Mouse (Mus musculus) heart, embryonic 10.5 days (tissue): Measurements from ENCODE around the gene Pcmt1. TPM values are rescaled to one million over a fixed set of nuclear protein-coding genes. Genes with fewer than 3 reads are reported as not detected.
A peak's percentile ranks its signal among the peaks of the same experiment; 100 is the strongest.

Source experiments
- DNase-seq: peaks from one replicate; pipeline ENCODE4 v3.0.0-alpha.2; 2017; ENCODE audit warnings: low spot score
- H3K27ac ChIP-seq: fragments of 300-500 bp; sonication (generic); 2 replicates; pipeline ENCODE4 v1.5.1; 2016; ENCODE audit warnings: mild to moderate bottlenecking
- H3K27me3 ChIP-seq: fragments of 300-500 bp; sonication (generic); 2 replicates; pipeline ENCODE4 v1.6.1; 2016; ENCODE audit warnings: mild to moderate bottlenecking; ENCODE audit not compliant: poor library complexity, insufficient read depth, severe bottlenecking
- H3K36me3 ChIP-seq: fragments of 300-500 bp; sonication (generic); 2 replicates; pipeline ENCODE4 v1.6.1; 2016; ENCODE audit warnings: mild to moderate bottlenecking, moderate library complexity
- H3K4me1 ChIP-seq: fragments of 300-500 bp; sonication (generic); 2 replicates; pipeline ENCODE4 v1.6.1; 2016; ENCODE audit warnings: mild to moderate bottlenecking
- H3K4me3 ChIP-seq: fragments of 300-500 bp; sonication (generic); 2 replicates; pipeline ENCODE4 v1.5.1; 2016; ENCODE audit warnings: mild to moderate bottlenecking, moderate library complexity
- H3K9me3 ChIP-seq: fragments of 300-500 bp; sonication (generic); 2 replicates; pipeline ENCODE4 v1.6.1; 2016; ENCODE audit warnings: mild to moderate bottlenecking, moderate library complexity
- WGBS: fragments of 180-500 bp; shearing (Covaris S2); methylation state at CpG from one replicate; pipeline ENCODE4 v1.1.7; 2016; 5-methylcytosine and 5-hydroxymethylcytosine counted together
- polyA plus RNA-seq: library from polyadenylated mRNA; unstranded; fragments of >200 nt; fragmentation: Nextera tagmentation; extraction: Ambion mirVana; gene quantifications from 2 replicates; pipeline ENCODE4 v1.2.1, GENCODE M21; 2016

Gene Pcmt1
- polyA plus RNA-seq, 1 experiment from 2014 or later = 143 TPM

- H3K27me3 ChIP-seq = no peaks in the 10 kb centered on the region
- WGBS = 87% methylated on average over 7 of the region's 7 CpGs
- no peaks in the 10 kb centered on the region for H3K4me1 ChIP-seq
- no peaks in the 10 kb centered on the region for H3K36me3 ChIP-seq
- DNase-seq = no peak
- no peak overlapping the region for H3K27ac ChIP-seq
- H3K4me3 ChIP-seq = no peak overlapping the region
- H3K9me3 ChIP-seq = no peaks in the 10 kb centered on the region
Observed at GRCm38 (mm10) chr10:7598177-7598576, 82.8 kb downstream of the Pcmt1 start.

- Histone ChIP-seq H3K9me3 (no peaks in the 10 kb centered on the region), H3K27me3 (peaks cover 10% of the 10 kb centered on the region; the same call in 1 of the 2 replicates), H3K36me3 (no peaks in the 10 kb centered on the region), H3K4me1 (no peaks in the 10 kb centered on the region), H3K4me3 (no peak overlapping the region), H3K27ac (no peak overlapping the region)
- WGBS = 95% methylated on average over 1 of the region's 1 CpGs
- DNase-seq = no peak
Observed at GRCm38 (mm10) chr10:7596251-7596650, 84.7 kb downstream of the Pcmt1 start.

GRCm38 (mm10) chr10:7594797-7595196 lies 86.1 kb downstream of the Pcmt1 start:
- WGBS = 51% methylated on average over 7 of the region's 7 CpGs
- peaks cover 6% of the 10 kb centered on the region; the same call in 1 of the 2 replicates for H3K4me1 ChIP-seq
- no peaks in the 10 kb centered on the region for H3K36me3 ChIP-seq
- H3K4me3 ChIP-seq = no peak overlapping the region
- peaks cover 22% of the 10 kb centered on the region; the same call in 1 of the 2 replicates for H3K27me3 ChIP-seq
- no peak overlapping the region for H3K27ac ChIP-seq
- DNase-seq = no peak
- no peaks in the 10 kb centered on the region; the same call in 1 of the 2 replicates for H3K9me3 ChIP-seq

- DNase-seq = no peak
- WGBS = 7% methylated on average over 8 of the region's 8 CpGs
- no peaks in the 10 kb centered on the region; the same call in 1 of the 2 replicates for H3K9me3 ChIP-seq
Observed at GRCm38 (mm10) chr10:7590792-7591191, 90.1 kb downstream of the Pcmt1 start.

GRCm38 (mm10) chr10:7590234-7590689 lies 90.7 kb downstream of the Pcmt1 start:
- peak overlapping the region; percentile 88 for H3K4me3 ChIP-seq
- H3K9me3 ChIP-seq = no peaks in the 10 kb centered on the region; the same call in 1 of the 2 replicates
- H3K4me1 ChIP-seq = peaks cover 8% of the 10 kb centered on the region; the same call in 1 of the 2 replicates
- no peaks in the 10 kb centered on the region for H3K36me3 ChIP-seq
- peaks cover 22% of the 10 kb centered on the region; the same call in 1 of the 2 replicates for H3K27me3 ChIP-seq
- under 1% methylated on average over 54 of the region's 54 CpGs for WGBS
- H3K27ac ChIP-seq = peak overlapping the region; percentile 67
- no peak for DNase-seq

More at GRCm38 (mm10) chr10:7590792-7591191, 90.1 kb downstream of the Pcmt1 start:
- no peaks in the 10 kb centered on the region for H3K36me3 ChIP-seq
- no peak overlapping the region for H3K27ac ChIP-seq
- H3K4me3 ChIP-seq = peak overlapping the region; percentile 88
- H3K4me1 ChIP-seq = peaks cover 8% of the 10 kb centered on the region; the same call in 1 of the 2 replicates
- peaks cover 22% of the 10 kb centered on the region; the same call in 1 of the 2 replicates for H3K27me3 ChIP-seq

GRCm38 (mm10) chr10:7589592-7590233 lies 91.2 kb downstream of the Pcmt1 start, which contains the start of gene Lrp11:
Gene Lrp11 (plus strand): TSS chr10:7589800.
- WGBS = under 1% methylated on average over 75 of the region's 76 CpGs
- peak within 1 kb of the TSS; percentile 67 for H3K27ac ChIP-seq
- H3K4me1 ChIP-seq = peaks cover 8% of the 10 kb centered on the region; the same call in 1 of the 2 replicates
- H3K4me3 ChIP-seq = peak within 1 kb of the TSS; percentile 88
- peaks cover 22% of the 10 kb centered on the region; the same call in 1 of the 2 replicates for H3K27me3 ChIP-seq
- DNase-seq = peak; percentile 96
- H3K9me3 ChIP-seq = no peaks in the 10 kb centered on the region; the same call in 1 of the 2 replicates
- H3K36me3 ChIP-seq = no peaks in the 10 kb centered on the region

- H3K4me1 ChIP-seq = peaks cover 15% of the 10 kb centered on the region; the same call in 1 of the 2 replicates
- peaks cover 20% of the 10 kb centered on the region; the same call in 1 of the 2 replicates for H3K27me3 ChIP-seq
- no peak overlapping the region for H3K4me3 ChIP-seq
- DNase-seq = no peak
- 78% methylated on average over 2 of the region's 2 CpGs for WGBS
- no peaks in the 10 kb centered on the region; the same call in 1 of the 2 replicates for H3K9me3 ChIP-seq
- no peak overlapping the region for H3K27ac ChIP-seq
- no peaks in the 10 kb centered on the region for H3K36me3 ChIP-seq
Observed at GRCm38 (mm10) chr10:7586771-7587170, 94.2 kb downstream of the Pcmt1 start.

GRCm38 (mm10) chr10:7582891-7583557 lies 97.9 kb downstream of the Pcmt1 start:
- WGBS = 39% methylated on average over 7 of the region's 7 CpGs
- Histone ChIP-seq H3K9me3 (no peaks in the 10 kb centered on the region), H3K36me3 (no peaks in the 10 kb centered on the region), H3K27ac (no peak overlapping the region), H3K4me1 (peaks cover 7% of the 10 kb centered on the region; the same call in 1 of the 2 replicates), H3K4me3 (no peak overlapping the region), H3K27me3 (0 out of 2 replicates have a peak, but pooled peaks cover 2% of the 10 kb centered on the region)
- no peak for DNase-seq

GRCm38 (mm10) chr10:7582157-7582890 lies 98.6 kb downstream of the Pcmt1 start:
- H3K4me3 ChIP-seq = no peak overlapping the region
- peaks cover 7% of the 10 kb centered on the region; the same call in 1 of the 2 replicates for H3K4me1 ChIP-seq
- 0 out of 2 replicates have a peak, but pooled peaks cover 2% of the 10 kb centered on the region for H3K27me3 ChIP-seq
- no peaks in the 10 kb centered on the region for H3K9me3 ChIP-seq
- no peak overlapping the region for H3K27ac ChIP-seq
- no peak for DNase-seq
- H3K36me3 ChIP-seq = no peaks in the 10 kb centered on the region
- WGBS = 38% methylated on average over 11 of the region's 11 CpGs

- Histone ChIP-seq H3K36me3 (no peaks in the 10 kb centered on the region), H3K9me3 (no peaks in the 10 kb centered on the region), H3K27me3 (0 out of 2 replicates have a peak, but pooled peaks cover 2% of the 10 kb centered on the region), H3K4me3 (no peak overlapping the region), H3K27ac (no peak overlapping the region), H3K4me1 (peaks cover 7% of the 10 kb centered on the region; the same call in 1 of the 2 replicates)
- 78% methylated on average over 2 of the region's 2 CpGs for WGBS
- no peak for DNase-seq
Observed at GRCm38 (mm10) chr10:7581401-7581800, 99.5 kb downstream of the Pcmt1 start.
